Mouse (Mus musculus) neural tube, embryonic 11.5 days (tissue): Measurements from ENCODE around the gene Soga3. TPM values are rescaled to one million over a fixed set of nuclear protein-coding genes. Genes with fewer than 3 reads are reported as not detected.

ENCODE experiments used
- ATAC-seq: fragments of 200-750 bp; cut with Nextera tagmentation; 2 replicates; pipeline ENCODE4 v1.8.0; 2017; ENCODE audit warnings: moderate number of reproducible peaks, mild to moderate bottlenecking, moderate TSS enrichment, moderate library complexity; ENCODE audit not compliant: insufficient read depth, low FRiP score, low TSS enrichment
- DNase-seq: peaks from one replicate; pipeline ENCODE4 v3.0.0-alpha.2; 2015; ENCODE audit warnings: low spot score
- H3K27ac ChIP-seq: fragments of 300-500 bp; sonication (generic); 2 replicates; pipeline ENCODE4 v1.5.1; 2014; ENCODE audit warnings: low read depth, mild to moderate bottlenecking, low read length
- H3K27me3 ChIP-seq: fragments of 300-500 bp; sonication (generic); 2 replicates; pipeline ENCODE4 v1.6.1; 2014; ENCODE audit warnings: mild to moderate bottlenecking, low read length, mixed read lengths; ENCODE audit not compliant: control insufficient read depth, insufficient read depth
- H3K36me3 ChIP-seq: fragments of 300-500 bp; sonication (generic); 2 replicates; pipeline ENCODE4 v1.6.1; 2014; ENCODE audit warnings: mild to moderate bottlenecking, low read length, moderate library complexity, mixed read lengths; ENCODE audit not compliant: control insufficient read depth, insufficient read depth
- H3K4me1 ChIP-seq: fragments of 300-500 bp; sonication (generic); 2 replicates; pipeline ENCODE4 v1.6.1; 2014; ENCODE audit warnings: low read length, mixed read lengths; ENCODE audit not compliant: control insufficient read depth, insufficient read depth
- H3K4me2 ChIP-seq: fragments of 300-500 bp; sonication (generic); 2 replicates; pipeline ENCODE4 v1.6.1; 2014; ENCODE audit warnings: low read depth, mild to moderate bottlenecking, moderate library complexity
- H3K4me3 ChIP-seq: fragments of 300-500 bp; sonication (generic); 2 replicates; pipeline ENCODE4 v1.5.1; 2014; ENCODE audit warnings: low read depth, low read length
- H3K9ac ChIP-seq: fragments of 300-500 bp; sonication (generic); 2 replicates; pipeline ENCODE4 v1.6.1; 2014; ENCODE audit warnings: mild to moderate bottlenecking, low read length
- H3K9me3 ChIP-seq: fragments of 300-500 bp; sonication (generic); 2 replicates; pipeline ENCODE4 v1.6.1; 2016; ENCODE audit warnings: low read length; ENCODE audit not compliant: control insufficient read depth
- WGBS: fragments of 180-500 bp; shearing (Covaris S2); extraction: QIAGEN DNeasy Blood & Tissue Kit; methylation state at CpG from one replicate; pipeline ENCODE4 v1.1.7; 2014; 5-methylcytosine and 5-hydroxymethylcytosine counted together
- polyA plus RNA-seq: library from polyadenylated mRNA; unstranded; fragments of >200 nt; fragmentation: Nextera tagmentation; extraction: Ambion mirVana; gene quantifications from 2 replicates; pipeline ENCODE4 v1.2.1, GENCODE M21; 2014

Soga3 gene
- polyA plus RNA-seq, 1 experiment from 2014 or later = 29.8 TPM

DNA sequence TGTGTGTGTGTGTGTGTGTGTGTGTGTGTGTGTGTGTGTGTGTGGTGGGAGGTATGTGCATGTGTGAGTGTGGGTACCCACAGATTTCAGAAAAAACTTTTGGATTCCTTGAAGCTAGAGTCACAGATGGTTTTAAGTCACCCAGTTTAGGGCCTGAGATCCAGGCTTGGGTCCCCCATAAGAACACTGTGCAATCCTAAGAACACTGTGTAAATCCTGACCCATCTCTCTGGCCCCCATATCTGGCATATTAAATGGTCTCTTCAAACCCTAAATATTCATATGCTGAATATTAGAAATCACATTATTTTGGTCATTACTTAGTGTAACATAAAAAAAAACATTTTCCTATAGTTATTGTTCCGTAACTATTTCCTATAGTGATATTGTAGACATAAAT, 73.3 kb downstream of the Soga3 start:
- WGBS = 96% methylated on average over 1 of the region's 1 CpGs
- Histone ChIP-seq H3K4me2 (no peak overlapping the region), H3K9ac (no peak overlapping the region), H3K27ac (no peak overlapping the region), H3K9me3 (no peaks in the 10 kb centered on the region), H3K4me3 (no peak overlapping the region), H3K36me3 (no peaks in the 10 kb centered on the region), H3K27me3 (no peaks in the 10 kb centered on the region), H3K4me1 (no peaks in the 10 kb centered on the region)
- no peak for DNase-seq
- ATAC-seq = no peak

DNA sequence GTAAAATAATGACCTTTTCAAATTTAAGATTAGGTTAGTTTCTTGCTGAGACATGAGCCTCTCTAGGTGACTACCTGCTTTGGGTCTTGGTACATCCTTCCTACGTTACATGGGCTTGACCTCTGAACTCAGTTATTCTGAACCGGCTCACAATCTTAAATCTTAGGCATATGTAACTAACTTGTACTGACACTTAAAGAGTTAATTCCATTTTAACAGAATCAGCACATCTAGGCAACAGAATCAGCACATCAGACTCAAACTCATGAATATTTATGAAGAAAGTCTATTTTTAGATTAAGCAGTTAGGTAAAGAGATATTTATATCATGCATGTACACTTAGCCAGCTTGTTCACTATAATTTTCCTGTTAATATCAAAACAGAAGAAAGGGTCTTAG, 73.8 kb downstream of the Soga3 start:
- H3K27ac ChIP-seq = no peak overlapping the region
- DNase-seq (no peak), ATAC-seq (no peak)
- WGBS = 82% methylated on average over 2 of the region's 2 CpGs
- no peaks in the 10 kb centered on the region for H3K4me1 ChIP-seq
- no peak overlapping the region for H3K4me2 ChIP-seq
- no peaks in the 10 kb centered on the region for H3K27me3 ChIP-seq
- H3K9ac ChIP-seq = no peak overlapping the region
- no peaks in the 10 kb centered on the region for H3K36me3 ChIP-seq
- H3K9me3 ChIP-seq = no peaks in the 10 kb centered on the region
- H3K4me3 ChIP-seq = no peak overlapping the region

DNA sequence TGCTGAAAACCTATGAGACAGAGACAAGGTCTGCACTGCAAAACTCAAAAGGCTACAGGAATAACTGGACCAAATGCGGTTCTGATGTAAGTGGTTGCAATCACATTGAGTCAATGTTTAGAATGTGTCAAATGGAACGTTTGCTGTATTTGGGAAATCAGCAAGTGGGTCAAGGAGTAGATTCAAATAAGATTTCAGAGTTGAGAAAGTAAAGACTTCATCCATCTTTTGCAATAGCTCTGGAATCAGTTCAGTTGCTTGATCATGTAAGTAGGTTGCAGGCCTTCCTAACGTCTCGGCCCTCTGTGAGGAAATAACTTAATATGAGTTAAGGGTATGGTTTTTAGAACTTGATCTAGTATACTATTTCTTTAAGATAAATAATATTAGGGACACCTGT, 81.7 kb downstream of the Soga3 start:
- WGBS = 89% methylated on average over 4 of the region's 4 CpGs
- H3K9ac ChIP-seq = no peak overlapping the region
- no peaks in the 10 kb centered on the region; the same call in 1 of the 2 replicates for H3K36me3 ChIP-seq
- H3K27ac ChIP-seq = no peak overlapping the region
- no peaks in the 10 kb centered on the region for H3K27me3 ChIP-seq
- H3K4me2 ChIP-seq = no peak overlapping the region
- ATAC-seq = no peak
- no peaks in the 10 kb centered on the region for H3K9me3 ChIP-seq
- H3K4me3 ChIP-seq = no peak overlapping the region
- no peaks in the 10 kb centered on the region for H3K4me1 ChIP-seq
- no peak for DNase-seq

DNA sequence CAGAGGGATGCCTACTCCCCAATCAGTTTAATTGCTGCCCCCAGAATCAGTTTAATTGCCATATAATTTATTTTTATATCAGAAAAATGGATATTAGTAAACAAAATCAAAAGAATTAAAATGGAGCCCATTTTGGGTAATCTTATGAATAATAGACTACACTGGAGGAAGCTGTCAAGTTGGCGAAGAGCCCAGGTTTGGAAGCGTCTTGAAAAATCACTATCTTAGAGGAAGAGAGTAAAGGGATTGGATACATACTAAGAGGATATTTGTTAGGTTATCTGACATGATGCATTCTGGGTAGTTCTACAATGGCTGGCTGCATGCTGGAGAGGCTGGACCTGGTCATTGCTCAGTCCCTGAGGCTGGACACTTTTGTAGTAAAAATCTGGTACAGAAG, 87.6 kb downstream of the Soga3 start:
- Histone ChIP-seq H3K36me3 (no peaks in the 10 kb centered on the region), H3K9me3 (no peaks in the 10 kb centered on the region), H3K4me3 (no peak overlapping the region), H3K4me2 (no peak overlapping the region), H3K4me1 (no peaks in the 10 kb centered on the region), H3K27me3 (no peaks in the 10 kb centered on the region), H3K27ac (no peak overlapping the region), H3K9ac (no peak overlapping the region)
- ATAC-seq = no peak
- no peak for DNase-seq
- 95% methylated on average over 2 of the region's 2 CpGs for WGBS

Other genes with a start within 250 kb of the Soga3 start
- not detected in 2 replicates for gene 2310057J18Rik, start 157.5 kb upstream of the Soga3 start, polyA plus RNA-seq
- gene Gm49353, start 55.1 kb downstream of the Soga3 start, polyA plus RNA-seq = 2.5 and 5.1 TPM in 2 replicates
- gene 9330159F19Rik, start 67.8 kb downstream of the Soga3 start, polyA plus RNA-seq = 8.3 and 8.7 TPM in 2 replicates
- gene Echdc1, start 169.3 kb downstream of the Soga3 start, polyA plus RNA-seq = 24.8 and 32.0 TPM in 2 replicates
- 66.5 and 75.4 TPM in 2 replicates for gene Rnf146, start 218.6 kb downstream of the Soga3 start, polyA plus RNA-seq